Mouse (Mus musculus): ENCODE measurements around the gene Kcnk3.

- TF ChIP-seq EP300 (IDR thresholded peaks at IDR 0.05; ENCODE audit: low read depth) (no peak), CTCF (IDR thresholded peaks at IDR 0.05; ENCODE audit: low read depth) (no peak)
Measured at GRCm38 (mm10) chr5:30578445-30579080, 9.4 kb upstream of the Kcnk3 start.

Measured in liver, postnatal 0 days (tissue).